Comparison of ENCODE assay signal across 29 mouse cellular contexts in genomic region chr3:94624281-94624680, GRCm38 (mm10). TPM values are rescaled to one million over a fixed set of nuclear protein-coding genes. Genes with fewer than 3 reads are reported as not detected.
"Had no signal": no experiment of that assay in that cellular context is flagged by ENCODE, and none has a peak within 500 bp of the region (broad histone marks: within the 10 kb centered on the region; RNA-seq: fewer than 3 reads in every experiment).

No protein-coding gene starts in this region.

- H3K27me3 ChIP-seq: lung, embryonic 15.5 days; megakaryocyte, embryonic 14.5 days; midbrain, embryonic 13.5 days; midbrain, embryonic 15.5 days; neural tube, embryonic 13.5 days; neural tube, embryonic 15.5 days; stomach, embryonic 15.5 days had no signal

- DNase-seq: lung, adult 2 months; lung, postnatal 14 days; lung, postnatal 36 days; retina, postnatal 1 day; right cerebral cortex, adult 18-20 months; right cerebral cortex, postnatal 25 days; right cerebral cortex, postnatal 4 days; thymus, adult 2 months; thymus, postnatal 25 days; thymus, postnatal 4 days had no signal

- ATAC-seq: lung, postnatal 0 days; midbrain, embryonic 13.5 days; midbrain, embryonic 15.5 days had no signal

RNA-seq across cellular contexts. Expression of gene Gm10972, which starts 18.6 kb away (rescaled TPM):
- total RNA-seq: megakaryocyte progenitor cell, adult 5-6 weeks; midbrain, postnatal 0 days; monocyte, adult 5-6 weeks had no signal
- polyA plus RNA-seq: lung, adult 2 months; lung, embryonic 15.5 days; lung, postnatal 0 days; macrophage; midbrain, embryonic 11.5 days; midbrain, embryonic 13.5 days; midbrain, embryonic 15.5 days; midbrain, postnatal 0 days; neural tube, embryonic 11.5 days; neural tube, embryonic 13.5 days; neural tube, embryonic 15.5 days; small intestine, adult 2 months; spleen, adult 2 months; stomach, embryonic 15.5 days; stomach, postnatal 0 days; testis, adult 2 months; thymus, adult 2 months; urinary bladder, adult 2 months had no signal
